Mouse (Mus musculus): ENCODE results near the gene Tenm2. TPM values are rescaled to one million over a fixed set of nuclear protein-coding genes. Genes with fewer than 3 reads are reported as not detected.
A peak's percentile ranks its signal among the peaks of the same experiment; 100 is the strongest.

Tenm2 gene
- polyA plus RNA-seq (2014; fragmentation: Nextera tagmentation; extraction: Ambion mirVana) = 6.7 and 7.4 TPM in 2 replicates

DNA sequence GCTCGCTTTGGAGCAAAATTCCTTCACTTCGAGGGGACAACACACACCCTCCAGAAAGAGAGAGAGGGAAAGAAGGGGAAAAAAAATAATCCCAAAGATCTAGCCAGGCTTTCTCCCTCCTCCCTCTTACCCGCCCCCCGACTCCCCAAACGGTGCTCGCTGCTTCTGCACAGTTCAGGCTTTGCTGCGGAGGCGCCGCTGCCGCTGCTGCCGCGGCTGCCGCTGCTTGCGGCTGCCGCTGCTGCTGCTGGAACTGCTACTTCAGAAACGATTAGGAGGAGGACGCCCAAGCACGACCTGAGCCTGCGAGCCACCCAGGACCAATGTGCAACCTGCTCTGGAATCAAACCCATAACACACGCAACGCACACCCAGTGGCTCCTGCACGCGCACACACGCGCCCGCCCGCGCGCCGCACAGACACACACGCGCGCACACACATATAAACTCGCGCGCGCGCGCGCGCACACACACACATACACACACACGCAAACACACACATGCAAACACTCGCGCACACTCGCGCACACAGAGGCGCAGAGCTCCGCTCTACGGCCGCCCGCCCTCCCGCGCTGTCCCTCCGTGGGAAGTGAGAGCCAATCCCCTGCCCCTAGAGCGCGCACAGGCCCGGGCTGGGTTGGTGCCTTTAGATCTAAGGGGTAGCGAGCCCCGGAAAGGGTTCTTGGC lies at the start of gene Tenm2:
Tenm2 (minus strand) TSS at position 51 of the 687 bp plus-strand sequence.
- Histone ChIP-seq H3K9me3 (ENCODE audit: control insufficient read depth, low read length) (no peaks in the 10 kb centered on the region), H3K4me3 (ENCODE audit: low read depth, low read length) (peak within 1 kb of the TSS; percentile 67), H3K4me2 (peak within 1 kb of the TSS; percentile 84), H3K27ac (ENCODE audit: low read depth, low read length) (peak within 1 kb of the TSS; percentile 76), H3K9ac (ENCODE audit: low read length) (peak within 1 kb of the TSS; percentile 88), H3K27me3 (ENCODE audit: control insufficient read depth, insufficient read depth, low read length) (no peaks in the 10 kb centered on the region; the same call in 1 of the 2 replicates), H3K36me3 (ENCODE audit: control insufficient read depth, insufficient read depth, low read length) (no peaks in the 10 kb centered on the region), H3K4me1 (ENCODE audit: control insufficient read depth, insufficient read depth, low read length) (peaks cover 7% of the 10 kb centered on the region)
- under 1% methylated on average over 51 of the region's 59 CpGs for WGBS
- peak; percentile 97 for ATAC-seq (ENCODE audit: low FRiP score)
- DNase-seq (ENCODE audit: low spot score, missing footprints) = peak; percentile 98

DNA sequence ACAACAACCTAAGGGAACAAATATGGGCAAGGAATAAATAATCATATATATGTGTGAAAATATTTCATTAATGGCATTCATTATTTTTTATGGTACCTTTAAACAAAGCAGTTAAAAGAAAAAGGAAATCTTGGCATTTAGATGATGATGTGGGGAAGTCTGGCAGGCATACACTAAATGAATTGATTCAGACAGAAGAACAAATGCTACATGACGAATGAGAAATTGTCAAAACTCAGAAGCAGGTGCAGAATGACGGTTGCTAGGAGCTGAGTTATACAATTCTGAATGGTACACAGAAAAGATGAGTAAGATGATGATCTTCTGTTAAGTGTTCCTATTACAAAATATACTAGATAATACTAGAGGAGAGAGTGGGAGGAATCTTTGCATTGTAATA lies 49.4 kb upstream of the Tenm2 start:
- ATAC-seq (ENCODE audit: low FRiP score) = no peak
- H3K4me2 ChIP-seq = no peak overlapping the region
- H3K27me3 ChIP-seq (ENCODE audit: control insufficient read depth, insufficient read depth, low read length) = no peaks in the 10 kb centered on the region
- H3K27ac ChIP-seq (ENCODE audit: low read depth, low read length) = no peak overlapping the region
- no peak for DNase-seq (ENCODE audit: low spot score, missing footprints)
- WGBS = 89% methylated on average over 2 of the region's 2 CpGs
- H3K9me3 ChIP-seq (ENCODE audit: control insufficient read depth, low read length) = no peaks in the 10 kb centered on the region
- no peaks in the 10 kb centered on the region for H3K36me3 ChIP-seq (ENCODE audit: control insufficient read depth, insufficient read depth, low read length)
- no peaks in the 10 kb centered on the region for H3K4me1 ChIP-seq (ENCODE audit: control insufficient read depth, insufficient read depth, low read length)
- H3K4me3 ChIP-seq (ENCODE audit: low read depth, low read length) = no peak overlapping the region
- H3K9ac ChIP-seq (ENCODE audit: low read length) = no peak overlapping the region

DNA sequence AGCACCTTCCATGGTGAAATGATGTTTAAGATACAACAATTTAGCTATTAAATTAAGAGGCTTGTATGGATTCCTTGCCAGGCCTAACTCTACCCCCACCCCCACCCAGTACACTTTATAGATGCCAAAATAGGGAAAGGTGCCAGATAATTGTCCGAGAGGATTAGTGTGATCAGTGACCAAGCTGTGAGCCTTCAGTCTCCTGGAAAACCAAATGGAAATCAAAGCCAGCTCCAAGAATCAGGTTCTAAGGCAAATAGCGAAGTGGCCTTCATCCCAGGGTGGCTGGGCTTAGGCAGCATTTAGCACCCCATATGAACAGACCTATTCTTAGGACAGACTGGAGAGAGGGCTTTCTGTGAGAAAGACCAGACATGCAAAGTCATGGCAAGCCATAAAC lies 13.0 kb upstream of the Tenm2 start:
- H3K9ac ChIP-seq (ENCODE audit: low read length) = no peak overlapping the region
- ATAC-seq (ENCODE audit: low FRiP score) (no peak), DNase-seq (ENCODE audit: low spot score, missing footprints) (no peak)
- H3K4me1 ChIP-seq (ENCODE audit: control insufficient read depth, insufficient read depth, low read length) = no peaks in the 10 kb centered on the region
- H3K9me3 ChIP-seq (ENCODE audit: control insufficient read depth, low read length) = no peaks in the 10 kb centered on the region
- H3K36me3 ChIP-seq (ENCODE audit: control insufficient read depth, insufficient read depth, low read length) = no peaks in the 10 kb centered on the region
- 65% methylated on average over 2 of the region's 2 CpGs for WGBS
- H3K4me3 ChIP-seq (ENCODE audit: low read depth, low read length) = no peak overlapping the region
- H3K27me3 ChIP-seq (ENCODE audit: control insufficient read depth, insufficient read depth, low read length) = no peaks in the 10 kb centered on the region
- H3K4me2 ChIP-seq = no peak overlapping the region
- H3K27ac ChIP-seq (ENCODE audit: low read depth, low read length) = no peak overlapping the region

DNA sequence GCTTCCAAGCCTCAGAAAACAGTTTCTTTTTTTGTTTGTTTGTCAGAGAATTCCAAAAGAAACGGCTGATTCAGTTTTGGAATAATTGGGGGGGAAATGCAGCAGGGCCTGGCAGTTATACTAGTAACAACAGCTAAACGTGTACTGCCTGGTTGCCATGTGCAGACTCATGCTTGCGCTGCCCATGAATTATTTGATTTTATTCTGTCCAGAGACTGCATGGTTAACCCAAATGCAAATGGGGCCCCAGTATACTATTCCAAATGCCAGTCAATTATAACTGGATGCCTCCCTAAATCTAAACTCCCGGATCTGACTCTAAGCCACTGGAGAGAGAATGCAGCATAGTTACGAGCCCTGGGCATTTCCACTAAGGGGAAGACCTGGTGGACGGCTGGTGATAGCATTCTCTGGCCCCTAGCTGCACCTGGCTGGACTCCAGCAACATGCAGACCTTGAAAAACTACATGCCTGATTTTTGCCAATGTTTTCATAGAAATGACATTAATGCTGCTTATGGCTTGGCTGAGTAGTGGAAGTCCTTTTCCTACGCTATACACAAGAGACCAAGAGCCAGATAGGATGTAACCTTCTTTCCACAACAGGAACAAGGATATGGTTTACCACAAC lies 1.4 kb upstream of the Tenm2 start:
- DNase-seq (ENCODE audit: low spot score, missing footprints) (peak; percentile 91), ATAC-seq (ENCODE audit: low FRiP score) (no peak)
- H3K4me3 ChIP-seq (ENCODE audit: low read depth, low read length) = peak overlapping the region; percentile 67
- WGBS = 36% methylated on average over 7 of the region's 7 CpGs
- H3K9ac ChIP-seq (ENCODE audit: low read length) = peak overlapping the region; percentile 88
- H3K36me3 ChIP-seq (ENCODE audit: control insufficient read depth, insufficient read depth, low read length) = no peaks in the 10 kb centered on the region
- peaks cover 7% of the 10 kb centered on the region for H3K4me1 ChIP-seq (ENCODE audit: control insufficient read depth, insufficient read depth, low read length)
- H3K9me3 ChIP-seq (ENCODE audit: control insufficient read depth, low read length) = no peaks in the 10 kb centered on the region
- peak overlapping the region; percentile 84 for H3K4me2 ChIP-seq
- peak overlapping the region; percentile 76 for H3K27ac ChIP-seq (ENCODE audit: low read depth, low read length)
- no peaks in the 10 kb centered on the region; the same call in 1 of the 2 replicates for H3K27me3 ChIP-seq (ENCODE audit: control insufficient read depth, insufficient read depth, low read length)

DNA sequence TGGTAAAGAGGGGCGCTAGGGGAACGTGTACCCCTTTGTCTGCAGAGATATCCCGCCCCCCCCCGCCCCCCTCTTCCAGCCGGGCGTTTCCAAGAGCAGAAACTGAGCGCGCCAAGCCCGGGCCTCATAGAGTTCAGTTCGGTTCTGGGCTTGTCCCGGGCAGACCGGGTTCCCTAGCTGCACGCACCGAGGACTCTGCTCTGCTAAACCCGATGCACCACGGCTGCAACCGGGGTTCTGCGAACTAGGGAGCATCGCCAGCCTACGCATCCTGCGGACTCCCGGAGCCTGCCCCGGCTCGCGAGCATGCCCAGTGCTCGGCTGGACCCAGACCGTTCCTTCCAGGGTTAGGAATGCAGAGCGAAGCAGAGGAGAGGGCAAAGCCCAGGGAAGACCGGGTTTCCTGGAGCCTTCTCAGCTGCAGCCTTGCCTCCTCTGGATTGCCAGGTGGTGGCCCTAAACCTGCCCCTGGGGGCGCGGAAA lies 878 bp upstream of the Tenm2 start:
- no peaks in the 10 kb centered on the region for H3K9me3 ChIP-seq (ENCODE audit: control insufficient read depth, low read length)
- peak overlapping the region; percentile 88 for H3K9ac ChIP-seq (ENCODE audit: low read length)
- no peaks in the 10 kb centered on the region for H3K36me3 ChIP-seq (ENCODE audit: control insufficient read depth, insufficient read depth, low read length)
- no peaks in the 10 kb centered on the region; the same call in 1 of the 2 replicates for H3K27me3 ChIP-seq (ENCODE audit: control insufficient read depth, insufficient read depth, low read length)
- H3K4me3 ChIP-seq (ENCODE audit: low read depth, low read length) = peak overlapping the region; percentile 67
- peak overlapping the region; percentile 76 for H3K27ac ChIP-seq (ENCODE audit: low read depth, low read length)
- H3K4me1 ChIP-seq (ENCODE audit: control insufficient read depth, insufficient read depth, low read length) = peaks cover 7% of the 10 kb centered on the region
- WGBS = under 1% methylated on average over 31 of the region's 31 CpGs
- DNase-seq (ENCODE audit: low spot score, missing footprints) = peak; percentile 95
- peak overlapping the region; percentile 84 for H3K4me2 ChIP-seq
- peak; percentile 89 for ATAC-seq (ENCODE audit: low FRiP score)

GRCm38 (mm10) chr11:37235021-37235795 lies 556 bp downstream of the Tenm2 start:
- Histone ChIP-seq H3K9ac (ENCODE audit: low read length) (peak overlapping the region; percentile 88), H3K27me3 (ENCODE audit: control insufficient read depth, insufficient read depth, low read length) (no peaks in the 10 kb centered on the region; the same call in 1 of the 2 replicates), H3K4me3 (ENCODE audit: low read depth, low read length) (peak overlapping the region; percentile 67), H3K4me1 (ENCODE audit: control insufficient read depth, insufficient read depth, low read length) (peaks cover 7% of the 10 kb centered on the region), H3K36me3 (ENCODE audit: control insufficient read depth, insufficient read depth, low read length) (no peaks in the 10 kb centered on the region), H3K9me3 (ENCODE audit: control insufficient read depth, low read length) (no peaks in the 10 kb centered on the region), H3K4me2 (peak overlapping the region; percentile 84), H3K27ac (ENCODE audit: low read depth, low read length) (no peak overlapping the region)
- DNase-seq (ENCODE audit: low spot score, missing footprints) (peak; percentile 89), ATAC-seq (ENCODE audit: low FRiP score) (no peak)
- 9% methylated on average over 18 of the region's 18 CpGs for WGBS

GRCm38 (mm10) chr11:37227404-37227803 lies 8.4 kb downstream of the Tenm2 start:
- no peak overlapping the region for H3K4me2 ChIP-seq
- no peaks in the 10 kb centered on the region for H3K9me3 ChIP-seq (ENCODE audit: control insufficient read depth, low read length)
- no peaks in the 10 kb centered on the region for H3K4me1 ChIP-seq (ENCODE audit: control insufficient read depth, insufficient read depth, low read length)

DNA sequence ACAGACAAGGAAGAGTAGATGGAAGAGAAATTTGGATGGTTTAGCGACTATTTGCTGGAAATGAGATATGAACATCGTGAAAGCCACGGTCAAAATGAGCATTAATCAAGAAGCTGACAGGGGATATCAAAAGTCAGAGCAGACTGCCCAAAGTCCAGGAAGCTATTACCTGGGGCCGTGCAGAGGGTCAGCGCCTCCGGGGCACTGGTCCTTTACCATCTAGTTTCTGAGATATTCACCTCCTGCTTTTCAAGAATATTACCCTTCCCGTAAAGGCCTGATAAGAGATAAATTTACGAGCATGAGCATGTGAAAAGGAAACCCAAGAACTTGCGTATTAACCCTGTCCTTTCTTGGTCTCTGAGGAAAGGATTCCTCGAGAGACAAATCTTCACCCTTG lies 8.8 kb downstream of the Tenm2 start:
- ATAC-seq (ENCODE audit: low FRiP score) (no peak), DNase-seq (ENCODE audit: low spot score, missing footprints) (no peak)
- Histone ChIP-seq H3K4me1 (ENCODE audit: control insufficient read depth, insufficient read depth, low read length) (no peaks in the 10 kb centered on the region), H3K27me3 (ENCODE audit: control insufficient read depth, insufficient read depth, low read length) (no peaks in the 10 kb centered on the region), H3K9me3 (ENCODE audit: control insufficient read depth, low read length) (no peaks in the 10 kb centered on the region), H3K9ac (ENCODE audit: low read length) (no peak overlapping the region), H3K4me2 (no peak overlapping the region), H3K36me3 (ENCODE audit: control insufficient read depth, insufficient read depth, low read length) (no peaks in the 10 kb centered on the region), H3K27ac (ENCODE audit: low read depth, low read length) (no peak overlapping the region), H3K4me3 (ENCODE audit: low read depth, low read length) (no peak overlapping the region)
- WGBS = 88% methylated on average over 10 of the region's 10 CpGs

More at GRCm38 (mm10) chr11:37227404-37227803, 8.4 kb downstream of the Tenm2 start:
- ATAC-seq (ENCODE audit: low FRiP score) (no peak), DNase-seq (ENCODE audit: low spot score, missing footprints) (no peak)
- no peaks in the 10 kb centered on the region for H3K36me3 ChIP-seq (ENCODE audit: control insufficient read depth, insufficient read depth, low read length)
- H3K9ac ChIP-seq (ENCODE audit: low read length) = no peak overlapping the region
- H3K27ac ChIP-seq (ENCODE audit: low read depth, low read length) = no peak overlapping the region
- no peak overlapping the region for H3K4me3 ChIP-seq (ENCODE audit: low read depth, low read length)
- WGBS = 66% methylated on average over 1 of the region's 1 CpGs
- no peaks in the 10 kb centered on the region for H3K27me3 ChIP-seq (ENCODE audit: control insufficient read depth, insufficient read depth, low read length)

Measured in midbrain, embryonic 11.5 days (tissue).